Mouse (Mus musculus) brain, adult 2 months (tissue): ENCODE measurements around the gene Nlrc5.

ENCODE experiments used
- DNase-seq: peaks from one replicate; pipeline ENCODE4 v3.0.0; 2011; ENCODE audit warnings: low read depth, low spot score

Nlrc5 gene

DNA sequence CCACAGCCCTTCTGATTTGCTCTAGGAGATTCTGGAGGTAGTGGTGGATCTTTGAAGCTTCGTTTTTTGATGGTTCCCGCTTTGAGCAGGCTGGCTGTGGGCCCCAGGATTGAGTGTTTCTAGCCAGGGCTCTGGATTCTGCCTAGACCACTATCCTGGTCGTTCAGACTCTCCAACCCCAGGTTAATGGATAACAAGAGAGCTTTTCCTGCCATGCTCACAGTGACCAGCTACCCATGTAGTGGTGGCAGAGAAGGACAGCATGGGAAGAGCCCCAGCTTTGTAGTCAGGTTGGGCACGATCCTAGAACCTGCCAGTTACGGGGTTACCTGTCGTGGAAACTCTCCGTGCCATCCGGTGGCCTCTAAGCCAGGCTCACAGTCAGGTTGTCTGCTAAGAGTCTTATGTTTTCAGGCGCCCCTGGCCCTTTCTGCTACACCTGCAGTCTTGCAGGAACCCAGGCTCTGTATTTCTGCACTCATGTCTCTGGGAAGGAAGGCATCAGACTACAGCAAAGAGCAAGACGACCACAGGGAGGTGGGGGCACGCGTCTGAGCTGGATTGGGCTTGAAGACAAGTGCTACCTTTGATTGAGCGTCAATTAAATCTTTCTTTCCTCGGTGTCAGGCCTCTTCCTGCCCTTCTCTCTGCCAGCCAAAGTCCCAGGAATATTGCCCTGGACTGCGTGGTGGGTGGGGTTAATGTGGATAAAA is 132.4 kb downstream of the Nlrc5 start:
- DNase-seq, result no peak

DNA sequence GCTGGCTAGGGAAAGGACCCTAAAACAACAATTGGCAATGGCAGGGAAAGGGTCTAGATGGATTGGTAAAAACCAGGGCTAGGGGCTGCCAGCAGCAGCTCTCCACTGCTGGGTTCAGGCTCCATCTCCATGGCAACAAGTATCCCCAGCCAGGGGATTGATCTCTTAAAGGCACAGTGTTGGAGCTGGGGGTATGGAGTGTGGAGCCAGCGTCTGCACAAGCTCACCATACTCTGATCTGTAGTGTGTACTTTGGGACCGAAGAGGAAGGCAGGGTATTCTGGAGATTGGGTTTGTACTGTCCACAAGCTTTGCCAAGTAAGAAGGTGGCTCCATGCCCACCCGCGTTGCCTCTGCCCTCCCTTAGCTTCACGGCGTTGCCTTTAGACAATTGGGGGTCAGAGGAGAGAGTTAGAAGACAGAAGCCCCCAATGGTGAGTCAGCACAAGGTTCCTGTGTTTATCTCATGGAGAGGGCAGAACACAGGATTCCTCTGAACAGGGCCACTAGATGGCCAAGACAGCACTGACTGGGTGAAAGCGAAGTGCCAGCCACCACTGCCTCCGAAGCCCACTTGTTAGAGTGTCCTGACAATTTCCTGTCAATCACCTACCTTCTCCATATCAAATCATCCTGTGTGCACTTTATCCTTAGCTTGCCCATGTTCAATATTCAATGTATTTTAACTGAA is 133.1 kb downstream of the Nlrc5 start:
- DNase-seq, result no peak

DNA sequence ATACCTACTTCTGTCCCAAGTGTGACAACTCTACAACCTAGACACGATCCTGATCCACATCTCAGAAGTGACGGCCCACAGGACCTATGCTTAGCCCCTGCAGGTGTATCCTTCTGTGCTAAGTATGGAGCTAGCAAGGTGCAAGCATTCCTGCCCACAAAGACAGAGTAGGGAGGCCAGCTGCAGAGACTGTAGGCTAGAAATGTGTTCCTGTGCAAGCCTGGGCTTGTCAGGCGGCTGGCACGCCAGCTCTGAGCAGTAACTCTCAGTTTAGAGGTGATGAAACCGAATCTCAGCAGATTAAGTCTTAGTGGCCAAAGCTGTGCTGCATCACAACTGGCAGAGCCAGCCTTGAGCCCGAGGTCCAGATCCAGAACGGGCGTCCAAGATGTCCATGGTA is 133.9 kb downstream of the Nlrc5 start:
- no peak for DNase-seq

DNA sequence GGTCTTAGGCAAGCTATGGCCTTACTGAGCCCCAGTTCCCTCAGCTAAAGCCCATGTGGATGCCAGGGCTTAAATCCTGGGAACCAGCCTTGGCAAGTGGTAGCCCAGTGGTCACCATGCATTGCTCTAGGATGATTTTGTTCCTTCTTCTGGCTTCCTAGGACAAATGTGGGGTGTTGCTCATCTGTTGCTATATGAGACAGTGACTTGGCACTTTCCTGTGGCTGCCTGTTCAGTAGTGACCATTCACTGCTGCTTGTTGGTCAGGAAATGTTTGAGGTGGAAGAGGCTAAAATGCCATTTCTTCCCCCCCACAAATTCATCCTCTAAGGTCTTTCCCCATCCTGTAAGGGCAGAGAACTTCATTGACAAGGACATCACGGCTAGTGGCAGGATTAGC is 135.3 kb downstream of the Nlrc5 start:
- no peak for DNase-seq

DNA sequence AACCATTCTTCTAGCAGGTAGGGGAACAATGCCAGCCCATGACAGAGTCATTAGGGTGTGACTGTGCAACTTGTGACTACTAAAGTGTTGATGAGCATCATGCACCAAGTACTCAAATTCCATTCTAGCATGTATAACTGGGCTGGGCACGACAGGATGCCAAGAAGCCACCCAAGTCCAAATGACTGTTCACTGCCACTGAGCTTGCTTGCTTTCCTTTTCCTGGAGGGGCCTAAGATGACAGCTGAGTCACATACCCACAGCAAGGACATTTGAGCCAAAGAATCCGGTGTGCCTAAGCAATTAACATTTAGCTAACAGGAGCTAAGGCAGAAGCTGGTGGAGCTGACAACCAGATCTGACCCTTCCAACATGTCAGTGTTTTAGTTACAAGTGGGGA is 137.7 kb downstream of the Nlrc5 start:
- DNase-seq, result no peak

DNA sequence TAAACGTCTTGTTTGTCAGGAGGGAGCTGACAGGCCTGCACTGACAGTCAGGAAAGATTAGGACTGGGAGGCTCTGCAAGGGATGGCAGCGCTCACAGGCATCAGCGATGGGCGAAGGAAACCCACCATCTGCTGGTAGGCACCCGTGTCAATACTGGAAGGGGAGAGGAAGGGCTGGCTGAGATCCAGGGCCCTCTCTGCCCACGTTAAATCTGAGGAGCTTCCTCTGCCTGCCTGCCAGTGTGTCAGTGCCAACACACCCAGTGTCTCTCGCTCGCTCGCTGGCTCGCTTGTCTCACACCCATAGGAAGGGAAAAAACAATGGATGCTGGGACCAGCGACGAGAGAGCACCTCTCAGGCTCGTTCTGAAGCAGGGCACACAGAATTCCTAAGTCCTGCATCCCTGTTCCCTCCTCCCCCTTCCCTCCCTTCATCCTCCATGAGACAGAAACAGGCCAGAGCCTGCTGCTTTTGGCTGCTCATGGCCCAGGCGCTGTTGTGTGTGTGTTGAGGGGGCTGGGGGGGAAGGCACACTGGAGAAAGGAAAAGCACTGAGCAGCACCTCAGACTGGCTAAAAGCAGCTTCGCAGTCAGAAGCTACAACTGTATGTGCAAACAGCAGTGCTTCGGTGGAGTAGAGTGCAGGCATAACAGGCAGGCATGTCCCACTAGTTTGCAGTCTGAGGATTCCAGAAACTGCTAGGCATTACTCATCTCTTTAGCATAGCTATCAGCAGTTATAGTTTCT is 140.2 kb downstream of the Nlrc5 start:
- DNase-seq, result peak; percentile 91

DNA sequence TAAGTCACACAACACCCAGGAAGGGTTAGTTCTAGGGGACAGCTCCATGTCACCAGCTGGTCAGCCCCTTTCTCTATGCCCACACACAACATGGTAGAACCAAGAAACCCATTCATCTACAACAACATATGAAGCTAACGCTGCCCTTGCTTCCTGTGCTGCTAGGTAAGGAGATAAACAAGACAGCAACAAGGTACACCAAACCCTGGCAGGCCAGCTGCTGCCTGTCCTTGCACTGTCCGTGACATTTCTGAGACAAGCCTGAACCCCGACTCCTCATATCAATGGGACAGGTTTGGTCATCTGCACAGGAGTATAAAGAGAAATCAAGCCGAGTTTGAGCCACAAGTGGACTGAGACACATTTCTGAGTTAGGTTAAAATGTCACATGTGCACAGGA is 141.0 kb downstream of the Nlrc5 start:
- DNase-seq, result no peak
